Mouse (Mus musculus): ENCODE measurements around the gene Tbc1d19. TPM values are rescaled to one million over a fixed set of nuclear protein-coding genes. Genes with fewer than 3 reads are reported as not detected.

Tbc1d19 gene
- total and polyA plus RNA-seq, 3 experiments: not detected

GRCm38 (mm10) chr5:53922149-53922904 lies 112.9 kb downstream of the Tbc1d19 start:
- no peaks in the 10 kb centered on the region for H3K4me1 ChIP-seq (ENCODE audit: control insufficient read depth in 1 of 2, insufficient read depth in 2 of 2, low read length in 2 of 2)
- no peaks in the 10 kb centered on the region for H3K9me3 ChIP-seq (replicated peaks; ENCODE audit: insufficient read depth, low read length)
- H3K36me3 ChIP-seq (ENCODE audit: control insufficient read depth in 1 of 2, insufficient read depth in 2 of 2, low read length in 2 of 2): no peaks in the 10 kb centered on the region
- no peaks in the 10 kb centered on the region for H3K27me3 ChIP-seq (ENCODE audit: control insufficient read depth in 1 of 2, insufficient read depth in 2 of 2, low read length in 2 of 2)
- H3K4me3 ChIP-seq (ENCODE audit: control insufficient read depth in 1 of 2, insufficient read depth in 1 of 2, low read depth in 2 of 2, low read length in 2 of 2): no peak overlapping the region
- TF ChIP-seq GATA1 (IDR thresholded peaks at IDR 0.05; ENCODE audit: low read depth, low read length): no peak
- no peak for TF ChIP-seq TAL1 (IDR thresholded peaks at IDR 0.05; ENCODE audit: low read length)
- no peak for TF ChIP-seq MYC (IDR thresholded peaks at IDR 0.05; ENCODE audit: low read depth, low read length)
- TF ChIP-seq ZC3H11A (IDR thresholded peaks at IDR 0.05; ENCODE audit: low read depth, low read length): no peak
- no peak for TF ChIP-seq SIN3A (IDR thresholded peaks at IDR 0.05; ENCODE audit: low read length)
- TF ChIP-seq GABPA (IDR thresholded peaks at IDR 0.05; ENCODE audit: low read depth, low read length): no peak
- no peak for TF ChIP-seq CHD2 (IDR thresholded peaks at IDR 0.05; ENCODE audit: low read length)
- TF ChIP-seq NELFE (IDR thresholded peaks at IDR 0.05; ENCODE audit: low read depth, low read length): no peak
- TF ChIP-seq ELF1 (IDR thresholded peaks at IDR 0.05; ENCODE audit: low read depth, low read length): no peak
- no peak for TF ChIP-seq POLR2A (IDR thresholded peaks at IDR 0.05; ENCODE audit: control insufficient read depth in 1 of 2, insufficient read depth in 1 of 2, low read depth in 1 of 2, low read length in 2 of 2, poor library complexity in 1 of 2)
- TF ChIP-seq CHD1 (IDR thresholded peaks at IDR 0.05; ENCODE audit: low read depth, low read length): no peak
- TF ChIP-seq USF1 (IDR thresholded peaks at IDR 0.05; ENCODE audit: low read depth, low read length): no peak
- no peak for TF ChIP-seq HCFC1 (IDR thresholded peaks at IDR 0.05; ENCODE audit: low read depth, low read length)
- no peak for TF ChIP-seq ETS1 (IDR thresholded peaks at IDR 0.05; ENCODE audit: low read depth, low read length)
- TF ChIP-seq RCOR1 (IDR thresholded peaks at IDR 0.05; ENCODE audit: low read depth, low read length): no peak
- no peak for TF ChIP-seq BHLHE40 (IDR thresholded peaks at IDR 0.05; ENCODE audit: borderline replicate concordance, low read depth, low read length)
- TF ChIP-seq UBTF (IDR thresholded peaks at IDR 0.05; ENCODE audit: borderline replicate concordance, insufficient read depth, low read depth, low read length): no peak
- TF ChIP-seq POLR2AphosphoS2 (IDR thresholded peaks at IDR 0.05; ENCODE audit: low read length): no peak
- H3K79me2 ChIP-seq (ENCODE audit: control insufficient read depth, insufficient read depth, low read length, poor library complexity): no peaks in the 10 kb centered on the region
- no peak overlapping the region for H3K27ac ChIP-seq (ENCODE audit: control insufficient read depth, low read depth, low read length)
- DNase-seq (ENCODE audit: low read depth, low spot score): no peak
- no peak overlapping the region for H3K9ac ChIP-seq (ENCODE audit: control insufficient read depth, low read depth, low read length, poor library complexity, severe bottlenecking)

- Histone ChIP-seq H3K9me3 (replicated peaks; ENCODE audit: insufficient read depth, low read length) (no peaks in the 10 kb centered on the region), H3K36me3 (ENCODE audit: control insufficient read depth in 1 of 2, insufficient read depth in 2 of 2, low read length in 2 of 2) (no peaks in the 10 kb centered on the region), H3K27ac (ENCODE audit: control insufficient read depth, low read depth, low read length) (no peak overlapping the region), H3K4me1 (ENCODE audit: control insufficient read depth in 1 of 2, insufficient read depth in 2 of 2, low read length in 2 of 2) (no peaks in the 10 kb centered on the region), H3K79me2 (ENCODE audit: control insufficient read depth, insufficient read depth, low read length, poor library complexity) (no peaks in the 10 kb centered on the region), H3K9ac (ENCODE audit: control insufficient read depth, low read depth, low read length, poor library complexity, severe bottlenecking) (no peak overlapping the region), H3K27me3 (ENCODE audit: control insufficient read depth in 1 of 2, insufficient read depth in 2 of 2, low read length in 2 of 2) (no peaks in the 10 kb centered on the region), H3K4me3 (ENCODE audit: control insufficient read depth in 1 of 2, insufficient read depth in 1 of 2, low read depth in 2 of 2, low read length in 2 of 2) (no peak overlapping the region)
- DNase-seq (ENCODE audit: low read depth, low spot score): no peak
- TF ChIP-seq UBTF (IDR thresholded peaks at IDR 0.05; ENCODE audit: borderline replicate concordance, insufficient read depth, low read depth, low read length) (no peak), RCOR1 (IDR thresholded peaks at IDR 0.05; ENCODE audit: low read depth, low read length) (no peak), USF1 (IDR thresholded peaks at IDR 0.05; ENCODE audit: low read depth, low read length) (no peak), ZKSCAN1 (IDR thresholded peaks at IDR 0.05; ENCODE audit: low read depth, low read length) (no peak), HCFC1 (IDR thresholded peaks at IDR 0.05; ENCODE audit: low read depth, low read length) (no peak), ZNF384 (IDR thresholded peaks at IDR 0.05; ENCODE audit: low read depth, low read length) (no peak), USF2 (IDR thresholded peaks at IDR 0.05; ENCODE audit: borderline replicate concordance in 1 of 2, insufficient read depth in 1 of 2, low read depth in 1 of 2, low read length in 2 of 2) (no peak), ETS1 (IDR thresholded peaks at IDR 0.05; ENCODE audit: low read depth, low read length) (no peak), SIN3A (IDR thresholded peaks at IDR 0.05; ENCODE audit: low read length) (no peak), E2F4 (IDR thresholded peaks at IDR 0.05; ENCODE audit: borderline replicate concordance, low read depth, low read length) (no peak), CHD2 (IDR thresholded peaks at IDR 0.05; ENCODE audit: low read length) (no peak), EP300 (IDR thresholded peaks at IDR 0.05; ENCODE audit: low read depth in 1 of 2, low read length in 2 of 2) (no peak), JUND (IDR thresholded peaks at IDR 0.05; ENCODE audit: low read depth, low read length) (no peak), GABPA (IDR thresholded peaks at IDR 0.05; ENCODE audit: low read depth, low read length) (no peak), BHLHE40 (IDR thresholded peaks at IDR 0.05; ENCODE audit: borderline replicate concordance, low read depth, low read length) (no peak), RAD21 (IDR thresholded peaks at IDR 0.05; ENCODE audit: low read depth, low read length) (no peak), POLR2AphosphoS2 (IDR thresholded peaks at IDR 0.05; ENCODE audit: low read length) (no peak), CHD1 (IDR thresholded peaks at IDR 0.05; ENCODE audit: low read depth, low read length) (no peak), MAZ (IDR thresholded peaks at IDR 0.05; ENCODE audit: low read depth, low read length) (no peak), MAX (IDR thresholded peaks at IDR 0.05; ENCODE audit: low read length) (no peak)
These were observed 114.6 kb downstream of the Tbc1d19 start for GRCm38 (mm10) chr5:53924005-53924404.
